Mouse (Mus musculus): ENCODE measurements around the gene Msh4.

- TF ChIP-seq CTCF (conservative IDR thresholded peaks at IDR 0.05 in 1 of 2, IDR thresholded peaks at IDR 0.05 in 1 of 2; ENCODE audit: low read depth in 2 of 2, low read length in 2 of 2) (no peak), EP300 (IDR thresholded peaks at IDR 0.05; ENCODE audit: low read length) (no peak), ZC3H11A (IDR thresholded peaks at IDR 0.05; ENCODE audit: low read depth, low read length) (no peak), MYC (IDR thresholded peaks at IDR 0.05; ENCODE audit: low read depth, low read length) (no peak), POLR2AphosphoS2 (IDR thresholded peaks at IDR 0.05; ENCODE audit: low read depth, low read length) (no peak), TCF12 (IDR thresholded peaks at IDR 0.05; ENCODE audit: low read depth, low read length) (no peak), JUN (IDR thresholded peaks at IDR 0.05; ENCODE audit: insufficient read depth, low read depth, low read length) (no peak)
Observed at GRCm38 (mm10) chr3:153837593-153837992, 68.3 kb downstream of the Msh4 start.
